Mouse (Mus musculus) right cerebral cortex, adult 2 months (tissue): ENCODE data around the gene Olfr49.

Source experiments
- DNase-seq, 2 experiments: peaks; one replicate each; pipeline ENCODE4 v3.0.0; 2021 to 2022; ENCODE audit warnings: low spot score in 2 of 2

Gene Olfr49

GRCm38 (mm10) chr14:54284839-54285238, at the start of gene Olfr49:
Olfr49 (minus strand) TSS chr14:54284939.
- no peak for DNase-seq

- no peak for DNase-seq
Measured at GRCm38 (mm10) chr14:54333452-54334189, 48.9 kb upstream of the Olfr49 start.

DNA sequence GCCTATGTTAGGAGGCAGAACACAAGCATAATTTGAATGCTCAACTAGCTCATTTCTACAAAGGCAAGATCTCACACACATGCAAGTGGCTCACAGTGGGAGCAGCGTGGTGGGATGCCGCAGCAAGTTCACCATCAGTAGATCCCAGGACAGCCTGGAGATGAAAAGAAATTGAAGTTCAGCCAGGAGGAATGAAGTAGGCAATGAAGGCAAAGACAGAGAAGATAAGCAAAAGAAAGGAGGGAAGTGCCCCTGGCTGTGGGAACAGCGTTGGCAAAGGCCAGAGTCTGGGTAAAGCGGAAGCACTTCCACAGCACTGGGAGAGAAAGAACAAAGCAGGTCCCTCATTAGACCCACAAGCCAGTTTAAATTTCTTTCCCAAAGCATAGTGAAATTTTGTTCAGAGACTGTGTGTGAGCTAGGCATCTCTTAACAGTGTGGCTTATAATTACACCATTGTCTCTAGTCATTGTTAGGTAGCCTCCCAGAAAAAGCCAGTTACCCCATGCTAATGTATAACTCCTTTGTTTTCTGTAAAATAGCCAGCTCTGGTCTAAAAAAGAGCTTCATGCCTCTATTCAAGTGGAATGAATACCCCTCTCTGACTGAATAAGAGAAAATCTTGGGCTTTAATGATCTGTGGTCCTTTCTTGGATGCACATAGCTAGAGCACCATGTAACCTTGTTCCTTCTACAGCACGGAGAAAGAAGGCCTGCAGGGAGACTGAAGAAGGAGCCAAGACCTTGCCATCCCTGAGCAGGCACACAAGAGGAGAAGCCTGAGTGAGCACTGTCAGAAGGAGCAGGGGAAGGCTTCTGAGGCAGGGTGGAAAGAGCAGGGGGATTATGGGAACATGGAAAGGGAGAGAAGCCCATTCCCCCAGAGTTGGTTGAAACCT, 47.7 kb upstream of the Olfr49 start:
- no peak for DNase-seq

DNA sequence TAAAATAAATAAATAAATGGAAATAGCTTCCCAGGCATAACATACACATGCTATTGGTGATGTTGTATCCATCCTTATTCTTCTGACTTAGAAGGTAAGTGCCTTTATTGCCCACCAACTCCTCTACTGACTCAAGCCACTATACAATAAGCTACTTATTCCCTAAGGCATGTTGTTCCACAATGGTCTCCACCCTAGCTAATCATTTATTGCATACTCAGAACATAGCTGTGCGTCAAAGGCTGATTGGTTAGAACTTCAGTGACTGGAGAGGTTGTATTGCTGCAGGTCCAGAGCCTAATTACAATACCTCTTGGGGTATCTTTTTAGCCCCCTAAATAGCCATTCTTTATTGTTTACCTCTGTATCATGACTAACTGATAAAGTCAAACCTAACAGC, 46.4 kb upstream of the Olfr49 start:
- DNase-seq: no peak

DNA sequence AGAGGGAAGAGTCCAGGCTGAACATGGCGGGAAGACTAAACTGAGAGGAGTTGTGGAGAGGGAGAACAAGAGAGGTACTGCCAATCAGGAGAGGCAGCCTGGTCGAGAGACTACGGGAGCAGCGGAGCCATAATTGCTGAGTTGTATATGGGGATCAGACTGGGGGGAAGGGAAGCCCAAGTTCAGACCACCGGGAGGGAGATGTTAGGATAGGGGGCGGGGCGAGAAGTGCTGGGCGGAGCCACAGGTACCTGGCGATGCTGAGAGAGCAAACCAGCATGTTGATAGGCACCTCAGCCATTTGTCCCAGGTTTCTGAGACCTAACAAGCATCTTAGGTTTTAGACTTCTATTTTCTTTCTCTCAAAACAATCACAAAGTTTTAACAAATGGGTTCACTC, 44.5 kb upstream of the Olfr49 start:
- DNase-seq: no peak

DNA sequence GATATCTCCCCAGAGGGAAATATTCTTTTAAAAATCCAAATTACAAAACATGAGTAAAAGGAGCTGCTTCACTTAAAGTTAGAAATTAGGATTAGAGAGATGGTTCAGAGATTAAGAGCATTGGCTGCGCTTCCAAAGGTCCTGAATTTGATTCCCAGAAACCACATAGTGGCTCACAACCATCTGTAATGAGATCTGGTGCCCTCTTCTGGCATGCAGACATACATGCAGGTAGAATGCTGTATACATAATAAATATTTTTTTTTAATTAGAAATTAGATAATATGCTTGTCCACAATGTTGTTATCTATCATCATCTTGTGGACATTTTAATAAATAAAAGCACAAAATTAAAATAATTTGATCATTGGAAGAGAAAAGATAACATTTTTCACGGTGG, 43.8 kb upstream of the Olfr49 start:
- no peak for DNase-seq

DNA sequence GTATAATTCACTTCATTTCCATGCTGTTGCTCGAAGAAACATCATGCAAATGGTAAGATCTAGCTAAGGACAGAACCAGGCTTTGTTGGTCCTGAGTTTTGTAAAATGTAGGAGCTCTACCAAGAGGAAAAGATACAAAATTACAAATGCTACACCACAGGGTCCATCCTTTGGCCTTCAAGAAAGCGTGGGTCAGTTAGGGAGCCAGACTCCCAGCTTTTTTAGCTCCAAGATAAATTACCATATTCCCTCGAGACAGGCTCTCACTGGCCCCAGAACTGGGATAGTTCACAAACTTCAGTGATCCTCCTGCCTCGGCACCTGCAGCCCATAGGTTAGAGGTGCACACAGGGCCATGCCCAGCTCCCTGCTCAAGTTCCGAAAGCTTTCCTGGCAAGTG, 39.7 kb upstream of the Olfr49 start:
- no peak for DNase-seq

GRCm38 (mm10) chr14:54321556-54322376, 37.0 kb upstream of the Olfr49 start:
- no peak for DNase-seq

DNA sequence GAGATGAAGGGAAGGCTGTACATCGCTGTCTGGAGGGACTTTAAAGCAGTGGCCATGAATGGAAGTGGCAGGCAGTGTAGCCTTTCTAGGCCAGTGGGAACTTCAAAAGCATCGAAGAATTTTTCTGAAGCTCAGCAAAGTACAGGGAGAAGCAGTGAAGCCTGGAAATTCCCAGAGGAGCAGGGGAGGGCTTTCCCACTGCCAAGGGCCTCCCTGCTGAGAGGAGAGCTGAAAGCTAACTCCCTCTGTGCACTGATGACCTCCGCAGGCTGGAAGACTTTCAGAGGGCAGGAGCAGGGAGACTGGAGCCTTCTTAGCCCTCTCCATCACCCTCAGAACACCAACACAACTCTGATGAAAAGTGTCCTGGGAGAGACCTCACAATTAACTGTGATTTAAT, 27.0 kb upstream of the Olfr49 start:
- DNase-seq: no peak

- no peak for DNase-seq
Measured at GRCm38 (mm10) chr14:54300676-54301075, 15.9 kb upstream of the Olfr49 start.

DNA sequence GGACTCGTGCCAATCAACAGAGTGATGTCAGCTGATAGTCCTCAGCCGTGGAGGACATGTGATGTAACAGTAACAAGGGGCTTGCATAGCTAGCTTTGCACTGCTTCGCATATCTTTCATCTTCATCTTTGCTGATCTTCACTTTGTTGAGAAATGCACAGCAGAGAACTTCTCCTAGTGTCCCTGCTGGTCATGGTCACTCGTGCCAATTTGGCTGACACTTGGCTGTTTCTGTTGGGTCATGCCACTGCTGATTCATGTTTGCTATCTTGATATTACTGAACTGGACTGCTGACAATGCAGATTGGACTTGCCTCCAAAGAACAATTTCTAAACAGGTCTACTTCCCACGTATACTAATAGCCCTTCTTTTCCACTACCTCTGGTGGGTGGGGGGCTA, 15.4 kb upstream of the Olfr49 start:
- DNase-seq: no peak

DNA sequence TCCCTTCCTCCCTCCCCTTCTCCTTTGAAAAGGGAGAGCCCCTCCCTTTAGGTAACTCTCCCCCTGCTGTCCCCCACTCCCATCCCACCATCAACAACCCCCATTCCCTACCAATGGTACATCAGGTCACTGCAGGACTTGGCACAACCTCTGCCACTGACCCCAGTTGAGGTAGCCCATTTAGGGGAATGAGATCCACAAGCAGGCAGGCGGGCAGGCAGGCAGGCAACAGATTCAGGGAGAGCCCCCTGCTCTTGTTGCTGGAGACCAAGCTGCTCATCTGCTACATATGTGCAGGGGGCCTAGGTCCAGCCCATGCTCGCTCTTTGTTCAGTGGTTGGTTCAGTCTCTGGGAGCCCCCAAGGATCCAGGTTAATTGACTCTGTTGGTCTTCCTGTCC, 8.3 kb downstream of the Olfr49 start:
- DNase-seq: no peak

GRCm38 (mm10) chr14:54272696-54273095, 12.0 kb downstream of the Olfr49 start:
- DNase-seq: no peak

DNA sequence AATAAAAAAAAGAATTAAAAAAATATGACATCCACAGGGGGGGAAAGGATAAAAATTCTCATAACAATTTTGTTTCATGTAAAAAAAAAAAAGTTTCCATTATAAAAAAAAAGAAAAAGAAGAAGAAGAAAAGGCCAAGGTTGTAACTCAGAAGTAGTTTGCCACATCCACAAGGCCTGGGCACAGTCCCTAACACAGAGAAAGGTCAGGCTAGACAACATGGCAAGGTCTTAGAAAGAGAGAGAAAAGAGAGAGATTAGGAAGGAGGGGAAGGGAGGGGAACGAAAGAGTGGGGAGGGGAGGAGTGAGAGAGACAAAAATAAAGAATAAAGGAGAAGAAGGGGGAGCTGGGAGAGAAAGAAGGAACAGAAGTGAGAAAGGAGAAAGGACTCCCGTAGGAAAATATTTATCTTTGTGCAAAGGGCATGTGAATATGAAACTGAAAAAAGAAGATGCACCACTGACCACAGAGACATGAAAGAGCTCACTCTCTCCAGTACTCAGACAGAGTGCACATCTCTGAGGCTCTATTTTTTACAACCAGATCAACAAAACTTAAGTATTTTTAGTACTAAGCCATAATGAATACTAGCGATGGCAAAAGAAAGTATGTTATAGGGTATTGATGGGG, 12.6 kb downstream of the Olfr49 start:
- no peak for DNase-seq

DNA sequence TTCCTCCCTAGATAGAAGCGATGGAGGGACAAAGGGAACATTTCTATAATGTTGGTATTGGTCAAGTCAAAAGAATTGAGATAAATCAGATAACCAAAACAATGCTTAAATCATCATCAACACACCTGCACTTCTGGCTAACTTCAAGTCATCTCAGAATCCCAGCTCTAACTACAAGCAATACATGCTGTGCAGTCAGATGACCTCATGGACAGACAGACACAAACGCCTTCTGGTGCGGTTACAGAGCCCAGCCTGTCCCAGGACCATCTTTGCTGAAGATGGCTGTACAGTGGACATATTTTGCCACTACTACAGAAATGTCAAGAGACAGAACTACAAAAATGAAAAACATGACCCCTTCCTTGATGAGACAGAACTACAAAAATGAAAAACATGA, 14.3 kb downstream of the Olfr49 start:
- no peak for DNase-seq

- no peak for DNase-seq
Measured at GRCm38 (mm10) chr14:54269566-54269965, 15.2 kb downstream of the Olfr49 start.

GRCm38 (mm10) chr14:54267966-54268365, 16.8 kb downstream of the Olfr49 start:
- DNase-seq: no peak

GRCm38 (mm10) chr14:54265951-54266350, 18.8 kb downstream of the Olfr49 start:
- DNase-seq: no peak

- DNase-seq: no peak
Measured at GRCm38 (mm10) chr14:54265093-54265492, 19.6 kb downstream of the Olfr49 start.

DNA sequence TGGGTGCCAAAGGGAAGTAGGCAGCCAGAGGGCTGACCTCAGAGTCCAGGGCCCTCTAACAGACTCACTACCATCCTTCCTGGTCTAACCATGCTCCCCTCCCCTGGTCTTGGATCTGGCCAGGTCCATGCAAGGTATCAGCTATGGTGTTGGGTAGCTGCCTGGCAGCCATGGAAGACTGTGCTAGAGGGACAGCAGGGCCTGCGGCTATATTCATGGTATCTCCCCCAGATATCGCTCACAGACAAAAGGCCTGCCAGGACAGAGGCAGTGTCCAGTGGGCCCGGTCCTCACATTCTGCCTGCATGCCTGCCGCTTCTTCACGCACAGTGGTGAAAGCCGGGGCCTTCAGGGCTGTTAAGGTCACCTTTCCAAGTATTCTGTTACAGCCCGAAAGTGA, 20.5 kb downstream of the Olfr49 start:
- no peak for DNase-seq

GRCm38 (mm10) chr14:54263099-54263498, 21.6 kb downstream of the Olfr49 start:
- no peak for DNase-seq

DNA sequence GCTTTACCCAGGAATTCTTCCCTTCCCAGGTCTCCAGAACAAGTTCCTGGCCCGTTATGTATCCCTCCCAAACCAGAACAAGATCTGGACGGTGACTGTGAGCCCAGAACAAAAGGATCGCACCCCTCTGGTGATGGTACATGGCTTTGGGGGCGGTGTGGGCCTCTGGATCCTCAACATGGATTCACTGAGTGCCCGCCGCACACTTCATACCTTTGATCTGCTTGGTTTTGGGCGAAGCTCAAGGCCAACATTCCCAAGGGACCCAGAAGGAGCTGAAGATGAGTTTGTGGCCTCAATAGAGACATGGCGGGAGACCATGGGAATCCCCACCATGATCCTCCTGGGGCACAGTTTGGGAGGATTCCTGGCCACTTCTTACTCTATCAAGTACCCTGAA, 22.1 kb downstream of the Olfr49 start:
- DNase-seq: no peak
